Mouse (Mus musculus): Measurements from ENCODE around the gene Dcakd.

Dcakd gene

DNA sequence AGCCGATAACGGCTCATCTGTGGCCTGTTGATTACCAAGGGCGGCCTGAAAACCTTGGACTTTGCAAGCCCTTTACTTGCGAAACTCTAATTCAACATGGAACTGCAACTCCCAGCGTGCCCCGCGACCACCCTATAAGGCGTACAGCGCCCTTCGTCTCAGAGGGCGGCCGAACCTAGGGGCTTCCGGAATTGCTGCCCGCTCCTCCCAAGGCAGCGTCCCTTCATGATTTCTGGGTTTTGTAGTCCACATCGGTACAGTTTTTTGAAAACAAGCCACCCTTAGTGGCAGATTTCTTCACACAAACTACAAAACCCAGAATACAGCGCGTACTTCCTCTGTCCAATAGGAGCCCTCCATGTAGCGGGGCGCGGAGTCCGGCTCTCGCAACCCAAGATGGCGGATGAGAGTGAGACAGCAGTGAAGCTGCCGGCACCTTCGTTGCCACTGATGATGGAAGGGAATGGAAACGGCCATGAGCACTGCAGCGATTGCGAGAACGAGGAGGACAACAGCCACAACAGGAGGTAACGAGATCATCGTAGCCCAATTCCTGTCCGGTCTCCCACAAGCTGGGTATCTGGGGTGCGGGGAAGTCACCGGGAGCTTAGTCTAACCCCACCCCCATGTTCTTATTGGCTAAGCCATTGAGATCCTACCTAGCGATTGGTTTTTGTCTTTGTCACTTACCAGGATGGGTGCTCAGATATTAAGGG, at the start of gene Dcakd, which contains the start of gene Nmt1:
Gene Dcakd (minus strand): TSS at position 158 of the 716 bp plus-strand sequence.
Gene Nmt1 (plus strand): TSS at position 15 of the 716 bp plus-strand sequence.
- peak; percentile 96 to 97 for DNase-seq (ENCODE audit: low spot score in 2 of 2)

DNA sequence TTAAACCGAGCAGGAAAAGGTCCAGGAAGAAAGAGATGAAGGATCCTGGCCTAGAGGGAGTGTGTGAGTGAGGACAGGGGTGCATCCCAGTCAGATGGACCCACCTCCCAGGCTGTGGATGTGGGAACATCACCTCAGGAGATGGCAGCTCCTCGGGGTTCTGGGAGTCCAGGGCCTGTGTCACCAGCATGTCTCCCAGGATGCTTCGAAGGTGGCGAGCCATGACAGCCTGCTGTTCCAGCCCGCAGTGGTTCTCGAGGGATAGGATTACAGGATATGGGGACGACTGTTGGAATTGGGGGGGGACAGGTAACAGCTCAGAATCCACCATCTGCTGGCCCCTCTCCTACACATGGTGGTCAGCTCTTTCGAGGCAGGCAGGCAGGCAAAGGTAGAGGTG, 48.4 kb upstream of the Dcakd start:
- DNase-seq (ENCODE audit: low spot score in 2 of 2) = no peak

DNA sequence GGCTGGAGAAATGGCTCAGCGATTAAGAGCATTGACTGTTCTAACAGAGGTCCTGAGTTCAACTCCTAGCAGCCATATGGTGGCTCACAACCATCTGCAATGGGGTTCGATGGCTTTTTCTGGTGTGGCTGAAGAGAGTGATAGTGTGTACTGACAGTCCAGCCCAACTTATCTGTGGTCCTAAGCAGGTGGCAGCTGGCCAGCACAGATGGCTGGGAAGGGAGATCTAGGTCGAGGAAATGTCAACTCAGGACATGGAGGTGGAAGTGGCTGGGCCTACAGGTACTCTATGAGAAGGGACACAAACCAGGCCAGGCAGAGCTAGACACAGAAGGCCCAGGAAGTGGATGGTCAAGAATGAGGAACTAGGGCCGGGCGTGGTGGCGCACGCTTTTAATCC, 47.9 kb upstream of the Dcakd start:
- DNase-seq (ENCODE audit: low spot score in 2 of 2) = no peak

DNA sequence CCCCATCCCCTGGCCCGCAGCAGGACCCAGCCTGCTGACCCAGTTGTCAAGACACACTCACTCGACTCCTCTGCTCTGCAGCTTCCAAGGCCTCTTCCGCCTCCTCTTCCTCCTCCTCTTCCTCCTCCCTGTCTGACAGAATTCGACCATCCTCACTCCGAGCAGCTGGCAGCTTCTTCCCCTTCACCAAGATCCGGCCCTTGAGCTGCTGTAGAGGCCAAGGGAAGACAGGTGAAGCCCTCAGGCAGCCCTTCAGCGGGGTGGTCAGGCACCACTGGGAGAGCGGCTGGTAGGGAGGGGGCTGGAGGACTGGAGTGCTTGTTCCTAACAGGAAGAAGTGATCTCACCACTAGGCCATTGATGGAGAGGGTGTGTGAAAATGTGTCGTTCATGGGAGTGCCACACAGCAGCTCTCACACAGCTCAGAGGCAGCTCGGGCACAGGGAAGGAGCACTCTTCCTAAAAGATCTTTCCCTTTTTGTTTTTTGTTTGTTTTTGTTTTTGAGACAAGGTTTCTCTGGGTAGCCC, 46.7 kb upstream of the Dcakd start:
- no peak for DNase-seq (ENCODE audit: low spot score in 2 of 2)

DNA sequence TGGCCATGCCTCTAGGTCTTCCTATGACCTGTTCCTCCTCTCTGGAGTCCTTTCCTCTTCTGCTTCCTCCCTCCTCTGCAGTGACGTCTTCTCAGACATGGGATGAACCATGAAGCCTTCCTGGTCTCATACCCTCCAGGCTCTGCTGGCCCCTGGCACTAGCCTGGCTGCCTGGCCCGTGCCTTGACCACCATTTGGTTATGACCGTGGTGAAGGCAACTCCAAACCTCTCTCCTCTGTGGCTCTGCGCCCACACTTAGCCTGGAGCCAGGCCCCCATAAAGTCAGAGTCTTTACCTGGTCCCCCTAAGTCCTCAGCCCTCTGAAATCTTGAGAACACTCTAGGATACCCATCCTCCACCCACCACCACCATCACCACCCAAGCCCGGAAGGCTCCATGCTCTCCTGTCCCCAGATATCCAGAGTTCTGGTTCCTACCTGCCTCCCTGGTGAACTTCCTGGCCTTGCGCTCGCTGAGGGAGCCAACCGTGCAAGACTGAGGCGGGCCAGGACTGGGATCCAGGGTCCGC, 46.1 kb upstream of the Dcakd start:
- no peak for DNase-seq (ENCODE audit: low spot score in 2 of 2)

DNA sequence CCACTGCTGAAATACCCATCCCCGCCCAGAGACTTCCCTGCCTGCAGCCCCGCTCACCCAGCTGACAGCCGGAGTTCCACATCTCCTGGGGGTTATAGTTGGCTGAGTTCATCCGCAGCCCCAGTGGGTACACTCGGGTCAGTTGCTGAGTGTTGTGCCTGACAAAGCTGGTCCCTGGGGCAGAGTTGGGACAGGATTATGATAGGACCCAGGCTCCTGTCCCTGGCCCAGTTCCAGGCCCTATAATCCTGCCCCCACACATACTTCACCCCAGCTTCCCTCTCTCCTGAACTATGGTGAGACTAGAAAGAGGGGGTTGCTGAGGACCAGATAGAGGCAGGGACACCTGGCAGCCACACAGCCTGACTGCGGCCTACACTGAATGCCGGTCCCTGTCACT, 45.5 kb upstream of the Dcakd start:
- no peak for DNase-seq (ENCODE audit: low spot score in 2 of 2)

DNA sequence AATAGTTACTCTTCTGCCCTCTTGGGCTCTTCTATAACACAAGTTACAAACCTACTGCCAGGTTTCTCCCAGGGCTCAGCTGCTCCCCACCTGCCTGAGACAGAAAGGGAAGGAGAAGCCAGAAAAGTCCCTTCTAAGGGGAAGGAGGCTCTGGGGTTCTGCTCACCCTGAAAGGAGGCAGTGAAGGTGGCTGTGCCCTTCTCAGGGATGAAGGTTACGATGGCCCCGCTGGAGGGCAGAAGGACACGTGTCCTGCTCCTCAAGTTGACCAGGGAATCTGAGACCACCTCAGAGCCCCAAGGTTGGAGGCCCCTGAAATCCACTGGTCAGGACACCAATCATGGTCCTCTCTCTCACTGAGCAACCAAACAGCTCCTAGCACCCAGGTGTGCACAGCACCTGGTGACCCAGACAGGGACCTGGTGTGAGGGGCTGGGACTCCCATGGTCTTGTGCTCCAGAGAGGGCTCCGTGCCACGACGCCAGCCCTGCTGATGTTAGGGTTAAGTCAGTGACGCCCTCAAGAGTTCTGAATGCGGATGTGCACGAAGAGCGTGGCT, 42.3 kb upstream of the Dcakd start:
- no peak for DNase-seq (ENCODE audit: low spot score in 2 of 2)

DNA sequence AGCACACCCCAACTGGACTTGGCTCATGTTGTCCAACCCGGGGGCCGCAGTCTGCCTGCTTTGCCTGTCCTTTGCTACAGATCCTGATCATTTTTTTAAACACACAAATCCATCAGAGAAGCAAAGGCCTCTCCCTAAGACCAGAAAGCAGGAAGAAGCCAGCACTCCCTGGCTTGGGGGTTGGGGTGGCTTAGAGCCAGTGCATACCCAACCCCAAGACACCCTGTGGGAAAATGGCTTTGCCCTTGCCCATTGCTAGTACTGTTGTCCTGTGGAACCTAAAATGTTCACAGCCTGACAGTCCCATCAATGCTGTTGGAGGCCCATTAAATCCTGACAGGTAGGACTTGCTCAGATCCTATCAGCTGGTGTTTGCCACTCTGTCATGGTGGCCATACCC, 41.6 kb upstream of the Dcakd start:
- no peak for DNase-seq (ENCODE audit: low spot score in 2 of 2)

DNA sequence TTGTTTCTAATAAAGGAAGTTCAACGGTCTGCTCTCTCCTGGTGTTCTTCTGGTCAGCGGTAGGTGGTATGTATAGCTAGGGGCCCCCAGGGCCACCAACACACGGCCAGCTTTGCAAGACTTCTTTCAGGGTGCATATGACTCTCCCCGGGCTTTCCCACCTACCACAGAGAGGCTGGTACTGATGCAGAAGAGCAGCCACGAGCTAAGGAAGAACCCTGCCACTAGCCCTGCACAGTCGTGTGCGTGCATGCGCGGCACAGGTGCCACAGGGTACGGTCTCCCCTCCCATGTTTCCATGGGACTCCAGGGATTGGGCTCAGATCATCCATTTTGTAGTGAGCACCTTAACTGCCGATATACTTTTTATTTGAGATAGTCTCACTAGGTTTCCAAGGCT, 40.8 kb upstream of the Dcakd start:
- DNase-seq (ENCODE audit: low spot score in 2 of 2) = no peak

DNA sequence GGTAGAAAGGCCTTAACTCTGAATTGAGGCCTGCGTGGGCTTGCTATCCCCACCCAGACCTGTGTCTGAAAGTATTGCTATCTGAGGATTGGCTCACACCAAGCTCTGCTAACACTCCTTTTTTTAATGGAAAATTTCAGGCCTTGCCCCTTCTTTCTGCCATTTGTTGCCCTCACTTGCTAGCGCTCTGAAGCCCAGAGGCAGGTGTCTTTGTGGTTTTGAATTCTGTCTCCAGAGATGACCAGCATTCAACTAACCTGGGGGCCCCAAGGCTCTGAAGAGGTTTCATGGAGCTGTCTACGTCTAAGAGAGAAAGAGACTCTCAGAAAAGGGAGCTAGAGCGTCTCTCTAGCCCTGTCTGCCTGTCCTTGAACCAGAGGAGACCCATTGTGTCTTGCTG, 40.1 kb upstream of the Dcakd start:
- DNase-seq (ENCODE audit: low spot score in 2 of 2) = no peak

DNA sequence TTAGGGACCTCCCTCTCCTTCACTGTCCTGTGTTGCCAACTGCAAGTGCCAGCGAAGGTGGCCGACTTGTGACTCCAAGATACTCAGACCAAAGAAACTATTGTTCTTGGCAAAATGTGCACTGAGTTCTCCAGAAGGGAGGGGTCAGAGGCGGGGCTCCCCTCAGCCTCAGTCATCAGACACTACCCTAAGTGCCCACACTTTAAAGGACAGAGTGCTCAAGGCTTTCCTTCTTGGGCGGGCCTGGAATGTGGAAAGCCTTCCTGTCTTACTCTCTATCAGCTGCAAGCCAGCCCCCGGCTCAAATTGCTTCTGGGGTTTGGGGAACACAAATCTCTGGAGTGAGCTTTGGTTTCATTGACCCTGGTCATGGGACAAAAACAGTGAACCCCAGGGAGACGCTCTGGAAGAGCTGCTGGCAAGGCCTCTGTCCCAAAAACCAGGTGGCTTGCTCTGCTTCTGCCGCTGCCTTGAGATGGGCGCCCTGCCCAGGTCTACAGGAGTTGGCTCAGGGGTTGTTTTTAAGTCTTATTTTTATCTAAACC, 39.4 kb upstream of the Dcakd start:
- DNase-seq (ENCODE audit: low spot score in 2 of 2) = no peak

DNA sequence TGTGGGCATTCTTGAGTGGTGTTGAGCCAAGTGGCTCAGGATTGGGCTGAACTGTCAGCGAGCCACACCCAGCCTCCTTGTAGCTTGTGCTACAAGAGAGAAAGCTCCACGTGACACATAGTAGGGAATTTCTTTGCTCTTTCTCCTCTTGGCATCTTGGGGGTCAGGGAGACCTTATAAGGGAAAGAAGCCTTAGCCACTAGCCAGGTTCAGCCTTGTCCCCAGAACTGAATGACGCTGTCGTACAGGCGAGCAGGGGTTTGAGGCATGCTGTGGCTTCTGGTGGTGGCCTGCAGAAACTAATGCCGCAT, 38.9 kb upstream of the Dcakd start:
- no peak for DNase-seq (ENCODE audit: low spot score in 2 of 2)

DNA sequence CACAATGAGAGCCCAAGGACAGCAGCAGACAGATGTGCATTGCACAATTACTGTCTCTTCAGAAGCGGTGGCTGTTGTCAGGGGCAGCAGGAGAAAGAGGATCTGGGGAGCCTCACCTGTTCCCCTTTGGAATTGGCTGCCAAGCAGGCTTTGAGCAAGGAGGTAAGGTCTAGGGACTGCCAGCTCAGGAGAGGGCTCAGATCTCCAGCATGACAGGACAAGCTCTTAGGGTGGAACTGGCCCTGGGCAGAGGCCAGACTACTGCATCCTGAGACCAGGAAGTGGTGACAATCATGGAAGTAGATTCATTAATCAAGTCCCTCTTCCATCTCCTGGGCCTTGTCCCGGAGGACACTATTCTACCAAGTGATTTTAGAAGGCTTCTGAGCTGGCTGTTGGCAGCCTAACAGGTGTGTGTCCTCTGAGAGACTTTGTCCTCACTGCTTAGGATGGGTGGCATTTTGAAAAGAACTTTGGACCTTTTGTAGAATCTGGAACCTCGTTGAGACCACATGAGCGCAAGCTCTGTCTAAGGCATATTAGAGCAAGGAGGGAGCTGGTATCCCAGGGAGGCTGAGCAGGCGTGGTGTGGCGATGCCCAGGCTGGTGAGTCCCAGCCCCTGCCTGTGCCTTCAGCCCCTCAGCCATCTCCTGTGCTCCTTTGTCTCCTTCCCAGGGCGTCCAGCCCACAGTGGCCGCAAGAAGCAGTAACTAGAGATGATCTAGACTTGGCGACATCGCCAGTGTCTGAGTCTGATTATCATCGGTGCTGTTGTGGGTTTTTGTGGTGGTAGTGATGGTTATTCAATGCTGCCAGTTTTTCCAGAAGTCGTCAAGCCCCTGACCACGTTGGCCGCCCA, 38.3 kb upstream of the Dcakd start:
- DNase-seq (ENCODE audit: low spot score in 2 of 2) = no peak

DNA sequence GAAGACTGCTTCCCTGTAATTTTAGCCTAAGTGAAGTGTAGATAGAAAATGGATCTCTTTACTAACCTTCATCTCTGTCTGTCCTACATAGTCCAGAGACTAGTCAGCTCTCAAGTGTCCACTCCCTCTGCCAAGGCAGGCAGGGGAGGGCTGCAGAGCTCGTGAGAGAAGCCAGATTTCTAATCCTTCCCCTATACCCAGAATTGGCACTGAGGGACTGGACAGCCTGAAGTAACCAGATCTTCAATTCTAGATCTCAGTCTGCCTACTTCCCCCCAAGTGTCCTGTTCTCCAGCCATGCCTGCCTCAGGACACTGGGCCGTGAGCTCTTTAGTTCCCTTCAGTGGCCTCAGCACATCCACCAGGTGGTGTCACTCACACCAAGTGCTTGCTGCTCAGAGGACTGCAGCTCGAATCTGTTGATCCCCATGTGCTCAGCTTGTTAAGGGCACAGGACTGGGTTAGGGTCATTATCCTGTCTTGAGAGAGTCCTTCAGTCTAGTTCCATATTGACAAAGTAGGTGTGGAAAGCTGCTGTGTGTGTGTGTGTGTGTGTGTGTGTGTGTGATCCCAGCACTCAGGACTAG, 30.5 kb upstream of the Dcakd start:
- no peak for DNase-seq (ENCODE audit: low spot score in 2 of 2)

DNA sequence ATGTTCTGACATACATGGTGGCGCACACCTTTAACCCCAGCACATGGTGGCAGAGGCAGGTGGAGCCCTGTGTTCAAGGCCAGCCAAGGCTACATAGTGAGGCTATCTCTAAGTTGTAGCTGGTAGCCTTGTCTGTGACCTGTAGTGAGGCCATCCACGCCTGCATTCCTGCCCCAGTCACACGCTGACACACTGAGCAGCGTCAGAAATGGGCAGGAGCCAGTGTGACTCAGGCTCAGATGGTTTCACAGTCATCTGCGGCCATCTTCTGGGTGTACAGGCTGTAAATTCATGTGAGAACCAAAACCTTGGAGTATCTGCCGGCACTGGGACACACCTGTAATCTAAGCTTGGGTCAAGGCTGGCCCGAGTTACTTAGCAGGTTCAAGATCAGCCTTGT, 28.5 kb upstream of the Dcakd start:
- no peak for DNase-seq (ENCODE audit: low spot score in 2 of 2)

DNA sequence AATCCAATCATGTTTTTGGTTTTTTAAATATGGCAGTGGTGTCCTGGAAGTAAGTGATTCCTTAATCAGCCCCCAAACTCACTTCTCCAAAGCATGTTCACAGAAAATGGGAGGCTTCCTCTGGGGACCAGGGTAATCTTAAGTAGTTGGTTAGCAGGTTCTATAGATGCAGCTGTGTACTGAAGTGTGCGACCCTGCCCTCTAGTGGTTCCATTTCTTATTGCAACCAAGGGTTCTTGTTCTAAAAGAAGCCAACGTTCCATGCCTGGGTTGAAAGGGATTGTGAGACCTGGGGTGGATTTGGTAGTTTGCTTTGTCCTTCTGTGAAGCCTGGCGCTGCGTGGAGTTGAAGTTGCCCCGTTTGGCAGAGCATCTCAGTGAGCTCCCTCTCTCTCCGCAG, 26.7 kb upstream of the Dcakd start:
- peak; percentile 79 to 89 for DNase-seq (ENCODE audit: low spot score in 2 of 2)

DNA sequence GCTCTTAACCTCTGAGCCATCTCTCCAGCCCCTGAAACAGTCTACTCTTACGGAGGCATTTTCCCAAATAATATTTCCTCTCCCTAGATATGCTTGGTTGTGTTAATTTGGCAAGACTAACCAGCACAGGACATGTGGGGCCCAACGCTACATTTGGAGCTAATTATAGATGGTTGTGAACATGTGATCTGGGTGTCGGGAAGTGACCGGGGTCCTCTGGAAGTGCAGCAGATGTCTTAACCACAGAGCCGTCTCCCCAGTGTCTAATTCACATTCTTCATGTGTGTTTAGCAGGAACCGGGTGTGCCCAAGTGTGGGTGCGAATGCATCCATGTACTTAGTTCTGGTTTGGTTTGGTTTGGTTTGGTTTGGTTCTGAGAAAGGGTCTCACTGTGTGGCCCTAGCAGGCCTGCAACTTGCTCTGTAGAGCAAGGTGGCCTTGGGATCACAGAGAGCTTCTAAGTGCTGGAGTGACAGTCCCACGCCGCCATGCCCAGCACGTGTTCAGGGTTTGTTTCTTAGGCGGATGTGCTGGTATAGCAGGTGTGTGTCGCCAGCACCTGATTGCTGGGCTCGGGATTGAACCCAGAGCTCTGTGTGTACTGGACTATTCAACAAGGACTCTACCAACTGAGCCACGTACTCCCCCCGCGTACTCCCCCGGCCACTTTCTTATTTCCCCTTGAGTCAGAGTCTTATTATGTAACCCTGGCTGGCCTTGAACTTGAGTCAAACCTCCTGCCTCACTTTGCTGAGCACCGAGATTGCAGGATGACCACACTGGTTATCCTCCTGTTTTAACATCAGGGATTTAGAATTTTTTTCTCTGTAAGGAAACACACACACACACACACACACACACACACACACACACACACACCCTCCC, 25.3 kb upstream of the Dcakd start:
- DNase-seq (ENCODE audit: low spot score in 2 of 2) = no peak

DNA sequence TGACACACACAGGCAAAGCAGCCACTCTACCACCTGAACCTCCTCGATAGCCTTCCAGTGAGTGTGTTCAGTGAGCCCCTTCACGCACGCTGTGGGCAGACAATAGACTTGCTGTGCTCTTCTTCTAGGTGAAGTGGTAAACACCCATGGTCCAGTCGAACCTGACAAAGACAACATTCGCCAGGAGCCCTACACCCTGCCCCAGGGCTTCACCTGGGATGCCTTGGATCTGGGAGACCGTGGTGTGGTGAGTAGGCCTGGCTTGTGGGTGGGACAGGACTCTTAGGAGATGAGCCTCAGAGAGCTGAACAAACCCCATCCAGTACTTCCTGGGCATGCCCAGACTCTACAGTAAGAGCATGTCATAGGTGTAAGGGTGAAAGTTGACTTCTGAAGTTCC, 23.9 kb upstream of the Dcakd start:
- no peak for DNase-seq (ENCODE audit: low spot score in 2 of 2)

DNA sequence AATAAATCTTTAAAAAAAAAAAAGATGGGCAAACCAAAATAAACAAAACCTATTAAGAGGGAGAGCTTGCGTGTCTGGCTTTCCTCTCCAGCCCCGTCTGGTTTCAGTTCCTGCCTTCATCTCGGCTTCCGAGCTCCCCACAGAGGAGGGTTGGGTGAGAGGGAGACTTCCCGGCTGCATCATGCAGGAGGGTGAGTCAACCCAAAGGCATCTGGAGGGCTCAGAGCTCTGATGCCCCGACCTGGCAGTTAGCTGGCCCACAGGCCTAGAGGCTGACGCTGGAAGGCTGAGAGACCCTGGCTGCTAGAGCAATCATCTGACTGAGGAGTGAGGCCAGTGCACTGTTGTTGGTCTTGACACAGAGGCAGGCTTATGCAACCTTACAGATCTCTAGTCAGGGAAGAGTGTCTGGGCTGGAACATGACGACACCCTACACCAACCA, 23.1 kb upstream of the Dcakd start:
- peak; percentile 54 to 57 for DNase-seq (ENCODE audit: low spot score in 2 of 2)

DNA sequence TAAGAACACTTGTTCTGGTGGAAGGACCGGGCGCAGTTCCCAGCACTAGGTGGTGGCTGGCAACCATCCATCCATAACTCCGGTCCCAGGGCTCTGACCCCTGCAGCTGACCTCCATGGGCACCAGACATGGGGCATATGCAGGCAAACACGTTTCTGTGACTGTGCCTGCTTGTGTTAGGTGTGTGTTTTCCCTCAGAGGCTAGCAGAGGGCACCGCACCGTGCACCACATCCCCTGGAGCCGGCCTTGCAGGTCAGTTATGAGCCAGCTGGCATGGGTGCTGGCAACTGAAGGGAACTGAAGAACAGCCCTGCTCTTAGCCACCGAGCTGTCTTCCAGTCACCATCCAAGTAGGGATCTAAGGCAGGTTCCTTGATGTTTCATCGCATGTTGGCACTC, 22.0 kb upstream of the Dcakd start:
- DNase-seq (ENCODE audit: low spot score in 2 of 2) = no peak

DNA sequence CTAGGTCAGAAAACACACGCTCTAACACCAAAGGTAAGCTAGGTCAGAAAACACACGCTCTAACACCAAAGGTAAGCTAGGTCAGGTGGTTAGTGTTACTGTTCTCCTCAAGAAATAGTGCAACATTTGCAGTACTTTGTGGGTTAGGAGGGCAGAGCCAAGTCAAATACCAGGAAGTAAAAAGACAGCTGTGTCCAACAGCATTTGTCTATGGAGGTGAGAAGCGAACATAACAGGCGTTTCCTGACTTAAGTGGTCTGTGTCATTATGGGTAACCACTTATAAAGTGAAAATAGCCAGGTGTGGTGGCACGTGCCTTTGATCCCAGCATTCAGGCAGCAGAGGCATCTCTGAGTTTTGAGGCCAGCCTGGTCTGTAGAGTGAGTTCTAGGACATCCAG, 21.5 kb upstream of the Dcakd start:
- no peak for DNase-seq (ENCODE audit: low spot score in 2 of 2)

All from frontal cortex, postnatal 36 days (tissue).